Mouse (Mus musculus): Measurements from ENCODE around the gene Rpl38.

The Rpl38 gene

DNA sequence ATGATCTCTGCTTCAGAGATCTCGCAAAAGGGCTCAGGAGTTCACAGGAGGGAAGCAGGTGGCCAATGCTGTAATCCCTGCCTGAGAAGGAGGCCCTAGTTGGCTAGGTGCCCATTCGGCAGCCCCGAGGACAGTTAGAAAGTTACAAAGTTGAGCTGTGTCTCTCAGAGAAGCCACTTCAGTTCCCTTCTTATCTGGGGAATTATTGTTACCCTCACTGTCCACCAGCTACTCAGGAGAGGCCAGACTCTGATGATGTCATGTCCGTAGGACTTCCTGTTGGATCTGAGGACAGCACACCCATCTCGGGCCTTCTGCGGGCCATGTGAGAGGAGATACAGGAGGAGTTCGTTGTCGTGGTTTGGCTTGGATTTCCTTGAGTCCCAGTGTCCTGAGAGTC is 11.3 kb downstream of the Rpl38 start:
- DNase-seq (ENCODE audit: low spot score) = no peak

DNA sequence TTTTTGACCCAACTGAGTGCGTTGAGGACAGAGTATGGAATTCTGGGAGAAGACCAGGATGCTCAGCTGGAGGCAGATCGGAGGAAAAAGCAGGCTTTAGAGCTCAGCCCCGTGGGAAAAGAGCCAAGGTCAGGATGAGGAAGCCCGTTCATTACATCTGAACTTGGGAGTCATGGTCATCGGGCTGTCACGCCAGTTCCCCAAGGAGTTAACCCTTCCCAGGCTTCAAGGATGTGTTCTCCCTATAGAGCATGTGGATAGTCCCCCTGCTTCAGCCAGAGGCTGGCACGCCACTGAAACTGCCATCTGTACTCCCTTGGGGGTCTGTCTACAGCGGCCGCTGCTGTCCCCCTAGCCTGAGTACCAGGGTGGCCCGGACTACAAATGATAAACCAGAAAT is 12.0 kb downstream of the Rpl38 start:
- no peak for DNase-seq (ENCODE audit: low spot score)

DNA sequence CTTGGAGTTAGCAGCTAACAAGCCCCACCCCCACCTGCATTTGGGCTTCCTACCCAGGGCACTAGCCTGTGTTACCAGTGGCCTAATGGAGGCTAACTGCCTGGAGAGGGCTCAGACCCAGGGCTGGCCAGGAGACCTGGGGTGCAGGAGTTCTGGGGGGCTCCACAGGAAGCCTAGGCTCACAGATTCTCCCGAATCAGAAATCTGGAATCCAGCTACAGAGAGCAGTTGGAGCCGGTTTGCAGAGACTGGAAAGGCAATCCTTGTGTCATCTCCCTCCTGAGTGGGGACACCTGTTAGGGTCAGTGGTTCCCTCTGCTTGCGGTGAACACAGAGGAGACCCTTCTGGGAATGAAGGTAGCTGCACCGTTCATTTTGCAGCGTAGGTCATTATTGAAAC is 12.7 kb downstream of the Rpl38 start:
- no peak for DNase-seq (ENCODE audit: low spot score)

DNA sequence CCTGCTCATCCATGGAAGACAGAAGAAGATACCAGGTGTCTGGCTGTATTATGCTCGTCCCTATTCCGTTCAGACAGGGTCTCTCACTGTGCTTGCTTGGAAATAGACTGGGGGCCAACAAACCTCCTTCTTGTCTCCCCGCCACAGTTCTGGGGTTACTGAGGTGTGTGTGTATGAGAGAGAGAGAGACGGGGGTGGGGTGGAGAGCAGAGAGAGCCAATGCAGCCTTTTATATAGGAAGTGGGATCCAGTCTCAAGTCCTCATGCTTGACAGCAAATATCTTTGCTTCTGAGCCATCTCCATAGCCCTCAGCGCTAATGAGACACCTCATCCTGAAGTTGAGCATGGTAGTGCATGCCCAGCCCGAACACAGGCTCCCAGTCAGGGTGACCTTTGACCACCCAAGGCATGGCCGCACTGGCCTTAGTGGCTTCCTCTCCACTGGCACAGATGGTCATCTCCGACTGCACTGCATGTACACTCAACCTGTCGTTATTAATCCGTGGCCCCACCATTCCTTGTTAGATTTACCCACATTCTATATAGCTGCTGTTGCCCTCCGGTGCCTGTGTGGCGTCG is 14.1 kb downstream of the Rpl38 start:
- no peak for DNase-seq (ENCODE audit: low spot score)

DNA sequence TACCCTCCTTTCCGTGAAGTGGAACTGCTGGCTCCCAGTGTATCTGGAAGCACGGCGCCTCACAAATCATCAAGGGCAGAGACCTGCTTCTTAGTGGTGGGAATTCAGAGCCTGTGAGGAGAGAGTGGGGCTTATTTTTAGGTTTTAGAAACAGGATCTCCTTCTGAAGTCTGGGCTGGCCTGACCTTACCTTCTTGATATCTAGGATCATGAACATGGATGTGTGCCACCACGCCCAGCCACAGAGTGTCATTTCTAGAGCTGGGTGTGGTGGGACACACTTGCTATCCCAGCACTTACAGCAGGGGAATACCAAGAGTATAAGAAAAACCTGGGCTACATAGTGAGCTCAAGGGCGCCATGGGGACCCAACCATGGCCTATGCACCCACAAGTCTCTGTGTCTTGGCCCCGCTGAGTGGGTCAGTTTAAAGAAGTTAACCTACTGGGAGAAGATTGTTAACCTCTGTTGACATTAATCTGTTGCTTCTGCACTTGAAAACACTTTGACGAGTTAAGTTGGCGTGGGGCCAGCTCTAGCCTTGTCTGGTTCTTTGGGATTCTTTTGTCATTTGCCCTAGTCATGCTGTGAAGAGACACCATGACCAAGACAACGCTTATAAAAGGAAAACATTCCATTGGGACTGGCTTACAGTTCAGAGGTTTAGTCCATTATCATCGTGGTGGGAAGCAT is 14.9 kb downstream of the Rpl38 start:
- DNase-seq (ENCODE audit: low spot score) = no peak

DNA sequence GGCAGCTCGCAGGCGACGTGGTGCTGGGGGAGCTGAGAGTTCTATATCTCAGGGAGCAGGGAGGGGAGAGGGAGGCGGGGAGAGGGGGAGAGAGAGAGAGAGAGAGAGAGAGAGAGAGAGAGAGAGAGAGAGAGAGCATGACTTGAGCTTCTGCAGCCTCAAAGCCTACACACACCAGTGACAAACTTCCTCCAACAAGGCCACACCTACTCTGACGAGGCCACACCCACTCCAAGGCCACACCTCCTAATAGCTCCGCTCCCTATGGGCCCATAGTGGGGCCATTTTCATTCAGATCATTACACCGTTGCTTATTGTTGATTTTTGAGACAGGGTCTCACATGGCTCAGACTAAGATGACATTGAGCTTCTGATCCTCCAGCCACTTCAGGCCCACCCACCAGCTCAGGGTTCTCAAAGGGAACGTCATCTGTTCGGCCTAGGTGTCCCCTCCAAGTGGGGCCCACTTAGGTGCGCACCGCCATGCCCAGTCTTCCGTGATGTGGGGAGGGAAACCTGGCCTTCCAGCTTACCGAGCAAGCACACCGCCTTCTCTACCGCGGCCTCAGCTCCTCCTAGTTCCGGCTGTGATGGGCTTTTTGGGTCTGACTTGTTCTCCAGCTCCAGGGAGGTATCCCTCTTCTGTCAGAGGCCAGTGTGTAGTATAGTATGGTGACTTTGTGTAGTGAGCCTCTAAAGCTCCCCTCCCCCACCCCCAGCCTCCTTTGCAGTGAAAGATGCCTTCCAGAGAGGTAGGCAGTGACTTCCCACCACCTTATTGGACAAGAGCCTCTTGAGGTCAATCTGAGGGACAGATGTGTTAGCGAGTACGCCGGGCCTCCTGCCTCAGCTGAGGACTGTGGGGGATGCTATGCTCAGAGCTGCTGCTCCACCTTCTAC is 15.6 kb downstream of the Rpl38 start:
- DNase-seq (ENCODE audit: low spot score) = peak; percentile 57

DNA sequence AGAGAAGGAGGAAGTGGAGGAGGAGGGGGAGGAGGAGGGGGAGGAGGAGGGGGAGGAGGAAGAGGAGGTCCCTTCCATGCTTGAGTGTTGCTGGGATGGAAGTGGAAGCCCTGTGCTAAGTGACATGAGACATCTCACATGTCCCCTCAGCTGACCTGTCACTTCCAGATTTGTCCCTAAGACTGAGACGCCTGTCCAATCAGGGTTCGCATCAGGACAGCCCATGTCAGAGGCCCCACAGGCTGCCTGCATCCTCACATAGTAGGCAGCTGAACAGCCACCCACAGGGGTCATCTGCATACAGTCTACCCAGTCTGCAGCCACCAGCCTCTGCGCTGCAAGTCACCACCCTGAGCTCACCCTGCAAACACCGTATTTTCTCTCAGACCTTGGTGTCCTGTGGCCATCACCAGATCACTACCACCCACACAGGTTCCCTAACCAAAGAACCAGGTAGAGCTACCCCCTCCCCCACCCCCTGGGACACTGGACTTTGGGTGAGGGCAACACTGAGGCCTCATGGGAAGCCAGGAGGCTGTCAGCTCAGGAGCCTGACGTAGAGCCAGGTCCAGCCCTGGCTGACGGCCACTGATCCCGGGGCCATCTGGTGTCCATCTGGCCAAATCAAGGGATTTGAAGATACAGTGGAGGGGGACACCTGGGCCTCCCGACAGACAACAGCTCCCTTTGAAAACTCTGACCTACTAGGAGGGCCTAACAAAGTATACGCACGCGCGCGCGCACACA is 16.5 kb downstream of the Rpl38 start:
- DNase-seq (ENCODE audit: low spot score) = peak; percentile 64

DNA sequence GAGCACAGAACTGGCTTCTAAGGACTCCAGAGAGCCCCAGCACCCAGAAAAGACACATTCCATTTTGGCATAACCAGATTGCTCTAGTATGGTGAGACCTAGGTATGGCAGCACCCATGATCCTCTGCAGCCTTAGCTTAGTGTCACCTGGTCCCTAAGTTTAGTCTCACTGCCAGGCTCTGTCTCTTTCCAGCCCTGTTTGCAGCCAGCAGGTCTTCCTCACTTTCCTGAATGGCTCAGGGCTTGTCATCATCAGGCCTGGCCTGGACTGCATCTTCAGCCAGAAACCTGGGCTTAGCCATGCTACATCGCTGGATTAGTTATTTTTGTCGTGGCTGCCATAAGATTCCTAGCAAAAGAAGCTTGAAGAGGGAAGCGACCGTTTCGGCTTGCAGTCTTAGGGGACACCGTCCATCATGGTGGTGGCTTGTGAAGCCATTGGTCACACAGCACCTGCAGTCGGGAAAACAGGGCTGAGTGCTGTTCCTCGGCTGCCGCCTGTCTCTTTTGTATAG is 17.3 kb downstream of the Rpl38 start:
- DNase-seq (ENCODE audit: low spot score) = no peak

DNA sequence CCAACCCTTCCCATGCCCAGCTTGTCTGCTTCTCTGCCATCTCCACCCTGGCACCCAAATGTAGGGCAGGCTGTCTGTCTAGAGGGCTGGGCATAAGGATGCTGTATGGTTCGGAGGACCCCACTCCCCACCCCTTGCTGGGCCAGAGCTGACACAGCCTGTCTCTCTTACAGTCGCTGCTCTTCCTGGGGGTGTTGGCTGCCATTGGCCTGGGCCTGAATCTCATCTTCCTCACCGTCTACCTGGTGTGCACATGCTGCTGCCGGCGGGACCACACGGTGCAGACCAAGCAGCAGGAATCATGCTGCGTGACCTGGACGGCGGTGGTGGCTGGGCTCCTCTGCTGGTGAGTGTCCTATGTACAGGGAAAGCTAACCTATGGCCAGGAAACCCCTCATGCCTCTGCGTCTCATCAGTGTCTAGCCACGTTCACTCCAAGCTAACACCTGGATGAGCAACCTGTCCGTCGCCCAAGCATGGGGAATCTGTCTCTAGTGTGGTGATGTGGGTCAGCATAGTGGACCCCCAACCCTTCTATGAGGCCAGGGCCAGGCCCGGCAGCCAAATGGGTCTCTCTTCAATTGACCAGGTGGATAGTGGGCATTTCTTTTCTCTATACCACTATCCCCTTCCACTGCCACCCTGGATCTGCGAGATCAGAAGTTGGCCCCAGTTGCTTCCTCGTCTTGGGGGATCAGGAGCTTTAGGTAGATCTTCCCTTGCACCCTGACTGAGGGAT is 18.1 kb downstream of the Rpl38 start:
- DNase-seq (ENCODE audit: low spot score) = no peak

DNA sequence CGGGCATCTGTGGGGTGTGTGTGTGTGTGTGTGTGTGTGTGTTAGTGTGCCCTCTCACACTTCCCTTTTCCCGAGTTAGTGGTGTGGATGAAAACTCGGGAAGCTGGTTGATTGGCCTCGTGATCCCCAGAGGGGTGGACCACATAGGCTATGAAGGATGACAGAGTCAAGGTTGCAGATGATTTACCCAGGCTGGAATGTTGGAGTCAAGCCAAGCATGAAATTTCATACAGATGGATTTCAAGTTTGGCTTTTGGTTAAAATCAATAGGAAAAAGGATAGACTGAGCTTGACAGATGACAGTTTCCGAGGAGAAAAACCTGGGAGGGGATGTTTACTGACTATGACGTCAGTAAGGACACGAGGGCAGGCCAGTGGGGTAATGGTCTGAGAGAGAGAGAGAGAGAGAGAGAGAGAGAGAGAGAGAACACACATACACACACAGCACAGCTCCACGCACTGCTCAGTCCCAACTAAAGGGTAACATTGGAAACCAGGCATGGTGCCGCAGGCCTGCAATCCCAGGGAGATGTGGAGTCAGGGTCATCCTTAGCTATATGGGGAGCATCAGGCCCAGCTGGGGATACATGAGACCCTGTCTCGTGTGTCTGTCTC is 19.4 kb downstream of the Rpl38 start:
- DNase-seq (ENCODE audit: low spot score) = no peak

DNA sequence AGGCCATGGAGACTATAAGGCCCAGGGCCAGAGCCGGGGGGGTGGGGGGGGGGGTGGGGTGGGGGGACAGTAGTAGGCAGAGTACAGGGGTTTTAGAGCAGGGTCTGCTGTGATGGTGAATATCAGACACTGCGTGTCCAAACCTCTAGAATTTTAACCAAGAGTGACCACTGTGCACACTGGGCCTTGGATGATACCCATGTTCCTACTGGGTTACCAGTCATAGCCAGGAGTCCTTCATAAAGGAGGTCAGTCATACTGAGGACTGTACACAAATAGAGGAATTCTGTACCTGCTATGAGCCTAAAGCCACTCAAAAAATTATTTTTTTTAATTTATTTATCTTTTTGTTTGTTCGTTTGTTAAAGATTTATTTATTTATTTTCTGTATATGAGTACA is 20.4 kb downstream of the Rpl38 start:
- DNase-seq (ENCODE audit: low spot score) = no peak

DNA sequence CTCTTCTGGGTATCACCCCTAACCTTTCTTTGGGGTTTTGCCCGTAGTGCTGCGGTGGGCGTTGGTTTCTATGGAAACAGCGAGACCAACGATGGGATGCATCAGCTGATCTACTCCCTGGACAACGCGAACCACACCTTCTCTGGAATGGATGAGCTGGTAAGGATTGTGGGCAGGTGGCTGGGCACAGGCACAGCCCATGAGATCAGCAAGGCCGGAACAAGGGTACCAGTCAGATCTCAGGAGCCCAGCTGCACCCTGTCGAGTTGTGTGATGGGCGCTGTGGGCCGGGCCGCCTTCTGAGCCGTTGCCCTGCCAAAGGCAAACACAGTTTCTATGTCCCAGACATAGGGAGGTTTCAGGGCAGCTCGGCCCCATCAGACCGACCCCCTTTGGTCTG is 21.9 kb downstream of the Rpl38 start:
- DNase-seq (ENCODE audit: low spot score) = no peak

DNA sequence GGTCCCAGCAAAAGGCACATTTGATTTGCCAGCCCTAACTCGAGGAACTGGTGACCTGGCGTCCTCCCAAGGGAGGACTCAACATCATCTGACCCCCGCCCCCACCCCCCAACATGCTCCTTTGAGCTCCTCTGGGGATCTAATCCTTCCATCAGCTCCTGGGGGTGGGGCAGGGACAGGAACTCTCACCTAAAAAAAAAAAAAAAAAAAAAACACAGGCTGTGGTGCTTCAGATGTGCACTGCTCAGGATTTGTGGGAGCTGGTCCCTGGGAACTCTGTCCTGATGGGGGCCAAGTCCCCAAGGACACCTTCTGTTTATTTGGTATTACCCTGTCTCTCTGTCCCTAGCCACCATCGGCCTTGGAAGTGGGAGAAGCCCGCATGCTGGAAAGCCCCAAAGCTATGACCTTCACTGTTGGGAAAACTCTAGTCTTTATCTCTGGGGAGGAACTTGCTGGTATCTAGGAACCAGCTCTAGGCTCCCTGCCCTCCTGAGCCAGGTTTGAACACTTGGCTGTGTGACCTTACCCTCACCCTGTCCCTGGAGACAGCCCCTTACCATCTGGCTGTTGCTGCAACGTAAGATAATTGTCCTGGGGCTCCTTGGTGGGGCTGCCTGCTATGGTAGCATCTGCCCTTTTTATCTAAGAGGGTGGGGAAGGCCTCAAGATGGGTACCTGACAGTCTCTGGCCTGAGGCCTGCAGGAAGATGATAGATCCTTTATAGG is 23.3 kb downstream of the Rpl38 start:
- no peak for DNase-seq (ENCODE audit: low spot score)

DNA sequence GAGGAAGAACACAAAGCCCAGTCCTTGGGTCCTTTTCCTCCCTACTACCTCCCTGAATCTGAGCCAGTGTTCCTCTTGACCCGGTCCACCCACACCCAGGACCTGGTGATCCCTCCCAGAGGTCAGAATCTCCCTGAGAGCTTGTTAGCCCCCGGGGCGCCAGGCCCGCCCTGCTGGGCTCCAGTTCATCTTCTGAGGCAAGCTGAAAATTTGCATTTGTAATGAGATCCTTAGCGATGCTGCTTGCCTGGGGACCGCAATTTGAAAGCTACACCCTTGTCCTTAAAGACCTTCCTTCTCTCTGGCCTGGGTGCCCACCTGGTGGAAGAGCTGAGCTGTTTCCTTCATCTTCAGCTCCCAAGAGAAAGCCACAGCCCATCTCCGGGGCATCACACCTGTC is 24.3 kb downstream of the Rpl38 start:
- no peak for DNase-seq (ENCODE audit: low spot score)

DNA sequence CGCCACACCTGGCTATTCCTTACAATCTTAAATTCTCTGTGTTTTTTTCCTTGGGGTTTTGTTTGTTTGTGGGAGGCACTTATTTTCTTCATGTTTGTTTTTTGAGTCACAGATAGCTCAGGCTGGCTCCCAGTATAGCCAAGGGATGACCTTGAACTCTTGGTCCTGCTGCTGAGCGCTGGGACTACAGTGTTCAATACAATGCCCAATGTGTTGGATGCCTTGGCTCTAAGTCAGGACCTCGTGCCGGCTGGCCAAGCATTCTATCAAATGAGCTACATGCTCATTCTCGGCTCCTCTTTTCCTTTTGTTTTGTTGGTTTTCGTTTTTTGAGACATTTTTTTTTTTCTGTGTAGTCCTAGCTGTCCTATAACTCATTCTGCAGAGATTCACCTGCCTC is 25.1 kb downstream of the Rpl38 start:
- DNase-seq (ENCODE audit: low spot score) = no peak

DNA sequence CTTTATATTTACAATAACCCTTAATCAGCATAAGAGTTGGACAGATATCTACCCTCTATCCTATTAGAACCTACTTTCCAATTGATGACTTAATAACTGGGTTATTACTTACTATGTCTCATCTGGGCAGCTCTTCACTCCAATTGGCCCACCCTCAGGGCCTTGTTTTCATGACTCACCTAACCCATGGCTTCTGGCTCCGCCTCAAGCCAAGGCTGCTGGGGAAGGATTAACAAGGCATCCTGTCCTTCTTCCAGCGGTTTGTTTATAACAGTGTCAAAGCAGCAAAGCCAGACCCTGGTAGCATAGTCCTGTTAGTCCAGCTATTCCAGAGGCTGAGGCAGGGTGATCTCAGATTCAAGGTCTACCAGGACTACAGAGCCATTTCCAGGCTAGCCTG is 26.1 kb downstream of the Rpl38 start:
- no peak for DNase-seq (ENCODE audit: low spot score)

DNA sequence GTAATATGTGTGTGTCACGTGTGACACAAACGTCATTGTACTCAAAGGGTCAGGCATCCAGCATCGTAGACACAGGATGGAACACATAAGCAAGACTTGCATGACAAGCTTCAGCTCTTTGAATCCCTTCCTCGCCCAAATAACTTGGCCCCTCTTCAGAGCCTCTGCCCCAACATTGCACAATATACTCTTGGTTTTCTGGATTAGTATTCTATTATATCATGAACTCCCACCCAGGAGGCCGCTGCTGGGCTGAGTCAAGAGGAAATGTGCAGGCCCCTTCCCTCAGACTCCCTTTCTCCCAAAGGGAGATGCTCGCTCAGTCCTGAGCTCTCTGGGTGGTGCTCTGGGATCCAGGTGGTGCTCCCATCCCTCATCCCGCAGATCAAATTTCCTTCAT is 30.2 kb downstream of the Rpl38 start:
- DNase-seq (ENCODE audit: low spot score) = no peak

DNA sequence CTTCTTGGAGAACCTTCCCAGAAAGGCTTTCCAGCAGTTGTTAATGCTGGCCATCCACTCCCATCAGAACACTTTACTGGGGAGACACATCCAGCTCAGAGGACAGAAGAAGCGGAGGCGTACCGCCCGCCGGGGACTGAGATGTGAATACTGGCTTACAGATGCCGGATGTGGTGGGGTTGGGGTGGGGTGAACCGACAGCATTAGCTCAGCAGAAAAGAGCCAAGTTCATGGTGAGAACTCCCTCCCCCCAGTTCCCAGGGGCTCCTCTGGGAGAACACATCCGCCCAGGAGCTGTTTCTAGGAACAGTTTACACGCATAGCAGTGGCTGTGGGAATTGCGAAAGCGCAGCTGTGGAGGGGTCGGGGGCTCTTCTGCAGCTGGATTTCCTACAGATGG is 31.2 kb downstream of the Rpl38 start:
- DNase-seq (ENCODE audit: low spot score) = no peak

DNA sequence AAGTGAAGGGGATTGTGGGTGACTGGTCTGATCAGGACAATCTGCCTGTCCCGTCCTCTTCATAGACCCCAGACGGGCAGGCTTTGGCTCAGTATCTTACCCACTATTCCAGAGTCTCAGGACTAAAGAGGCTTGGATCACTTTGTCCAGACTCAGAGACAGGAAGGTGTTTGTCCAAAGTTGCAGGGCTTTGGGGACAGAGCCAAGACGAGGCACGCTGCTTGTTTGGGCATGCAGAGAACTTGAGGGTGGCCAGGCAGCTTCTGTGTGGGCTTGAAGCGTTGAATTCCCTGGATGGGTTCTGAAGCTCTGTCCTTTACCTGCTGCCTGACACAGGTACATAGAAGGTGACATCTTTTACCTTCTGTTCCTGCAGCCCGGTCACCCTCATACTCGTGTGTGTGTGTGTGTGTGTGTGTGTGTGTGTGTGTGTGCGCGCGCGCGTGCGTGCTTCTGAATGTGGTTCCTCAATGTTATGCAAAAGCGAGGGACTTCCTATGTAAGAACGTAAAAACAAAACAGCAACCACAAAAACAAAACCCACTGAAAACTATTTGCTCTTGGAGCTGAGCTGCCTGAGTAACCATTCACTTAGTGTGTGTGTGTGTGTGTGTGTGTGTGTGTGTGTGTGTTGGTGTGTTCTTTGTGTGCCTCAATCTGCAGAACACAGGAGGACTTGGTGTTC is 34.1 kb downstream of the Rpl38 start:
- DNase-seq (ENCODE audit: low spot score) = no peak

DNA sequence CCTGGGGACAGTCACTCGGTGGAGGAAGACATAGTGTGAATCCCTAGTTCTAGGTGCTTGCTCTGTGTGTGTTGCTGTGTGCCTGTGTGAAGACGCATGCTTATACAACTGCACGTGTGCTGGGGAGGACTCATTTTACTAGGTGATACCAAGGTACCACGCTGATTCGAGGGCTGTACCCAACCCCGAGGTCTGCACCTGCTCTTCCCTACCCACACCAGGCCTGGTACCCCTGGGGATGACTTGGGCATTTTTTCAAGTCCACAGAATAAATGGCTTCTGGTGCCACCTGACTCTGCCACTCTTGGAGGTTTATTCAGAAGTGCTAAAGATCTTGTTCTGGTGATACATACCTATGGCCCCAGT is 34.7 kb downstream of the Rpl38 start:
- no peak for DNase-seq (ENCODE audit: low spot score)
